Mouse (Mus musculus) megakaryocyte progenitor cell, adult 5-6 weeks (primary cell): ENCODE data around the gene Dydc2. TPM values are rescaled to one million over a fixed set of nuclear protein-coding genes. Genes with fewer than 3 reads are reported as not detected.

ENCODE experiments used
- ATAC-seq: replicated peaks from 2 replicates; pipeline ENCODE4 v1.8.0; 2016; ENCODE audit warnings: mild to moderate bottlenecking, moderate TSS enrichment, inconsistent platforms; ENCODE audit not compliant: poor library complexity
- total RNA-seq, 2 experiments: library from RNA; stranded (forward) in 1 of 2; stranded (reverse) in 1 of 2; fragments of 157-497, 149-512 nt in 1 of 2; fragments of 200-1000 nt in 1 of 2; gene quantifications; 2 replicates each; pipeline versions ENCODE4 v1.2.3 to v1.2.4; 2015 to 2017

Gene Dydc2
- total RNA-seq, 2 experiments from 2014 or later: not detected

DNA sequence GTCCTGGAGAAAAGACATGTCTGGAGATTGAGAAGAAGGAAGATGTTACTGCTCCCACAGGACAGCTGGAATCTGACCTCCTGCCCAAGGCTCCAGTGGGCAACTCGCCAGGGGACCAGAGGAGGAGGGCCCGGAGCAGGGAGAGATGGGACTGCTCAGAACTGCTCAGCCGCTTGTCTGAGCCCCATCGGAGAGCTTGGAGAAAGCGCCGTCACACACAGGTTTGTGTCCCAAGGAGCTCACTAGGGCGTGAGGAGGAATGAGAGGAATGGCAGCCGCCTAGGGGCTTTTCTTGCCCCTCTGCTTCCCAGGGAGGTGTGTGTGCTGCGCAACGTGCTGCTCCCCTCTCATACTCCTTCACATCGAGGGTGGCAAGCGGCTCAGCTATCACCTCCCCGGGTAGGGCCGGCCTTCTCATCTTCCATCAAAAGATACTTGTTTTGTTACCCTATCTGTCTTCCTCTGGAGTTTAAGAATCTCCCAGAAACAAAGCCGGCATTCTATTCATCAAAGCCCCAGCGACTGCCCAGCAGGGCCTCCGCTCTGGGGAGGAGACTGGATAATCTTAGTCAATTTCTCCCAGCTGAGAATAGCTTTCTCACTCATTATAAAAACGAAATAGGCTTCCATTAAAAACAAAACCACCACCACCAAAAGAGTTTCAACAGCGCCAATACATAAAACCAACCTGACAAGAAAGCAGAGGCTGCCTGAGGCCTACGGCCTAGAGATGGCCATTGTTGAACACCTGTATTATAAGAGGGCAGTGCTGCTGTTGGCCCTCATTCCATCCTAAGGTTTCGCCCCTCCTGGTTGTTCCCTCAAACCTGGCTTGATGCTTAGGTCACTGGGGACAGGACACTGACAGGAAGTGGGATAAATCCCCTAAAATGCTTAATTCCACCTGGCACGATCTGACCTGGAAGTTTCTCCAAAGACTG, 64.5 kb downstream of the Dydc2 start:
- no peak for ATAC-seq

DNA sequence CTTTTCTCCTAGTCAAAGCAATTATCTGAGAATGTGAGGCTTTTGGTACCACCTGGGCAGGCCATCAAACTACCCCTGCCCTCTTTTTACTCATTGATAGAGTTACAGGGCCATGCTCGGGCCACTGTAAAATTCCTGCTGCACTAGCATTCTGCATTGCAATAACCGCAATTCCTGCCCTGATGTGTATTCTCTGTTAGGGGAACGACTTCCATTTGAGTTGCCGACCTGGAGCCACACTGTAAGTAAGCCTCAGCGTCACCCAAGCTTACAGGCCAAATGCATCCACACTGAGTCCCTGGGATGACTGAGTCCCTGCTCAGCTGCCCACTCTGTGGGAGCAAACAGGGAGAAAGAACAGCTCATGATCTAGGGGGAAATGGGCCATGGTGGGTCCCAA, 67.4 kb downstream of the Dydc2 start:
- ATAC-seq: no peak

DNA sequence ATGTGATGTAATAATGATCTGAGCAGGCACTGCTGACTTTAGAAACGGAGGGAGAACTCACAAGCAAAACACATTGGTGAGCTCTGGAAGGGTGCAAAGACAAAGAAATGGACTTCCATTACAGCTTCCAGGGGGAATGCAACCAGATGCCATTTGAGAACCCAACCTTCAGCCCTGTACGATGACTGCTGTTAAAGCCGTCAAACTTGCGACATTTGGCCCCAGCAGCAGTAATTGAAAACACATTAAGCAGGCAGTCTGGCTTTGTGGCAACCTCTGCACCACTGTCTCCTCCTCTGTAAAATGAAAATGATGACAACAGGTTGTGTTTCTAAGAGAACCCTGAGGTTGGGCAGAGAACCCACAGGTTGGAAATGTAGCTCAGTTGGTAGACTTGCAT, 68.2 kb downstream of the Dydc2 start:
- no peak for ATAC-seq

DNA sequence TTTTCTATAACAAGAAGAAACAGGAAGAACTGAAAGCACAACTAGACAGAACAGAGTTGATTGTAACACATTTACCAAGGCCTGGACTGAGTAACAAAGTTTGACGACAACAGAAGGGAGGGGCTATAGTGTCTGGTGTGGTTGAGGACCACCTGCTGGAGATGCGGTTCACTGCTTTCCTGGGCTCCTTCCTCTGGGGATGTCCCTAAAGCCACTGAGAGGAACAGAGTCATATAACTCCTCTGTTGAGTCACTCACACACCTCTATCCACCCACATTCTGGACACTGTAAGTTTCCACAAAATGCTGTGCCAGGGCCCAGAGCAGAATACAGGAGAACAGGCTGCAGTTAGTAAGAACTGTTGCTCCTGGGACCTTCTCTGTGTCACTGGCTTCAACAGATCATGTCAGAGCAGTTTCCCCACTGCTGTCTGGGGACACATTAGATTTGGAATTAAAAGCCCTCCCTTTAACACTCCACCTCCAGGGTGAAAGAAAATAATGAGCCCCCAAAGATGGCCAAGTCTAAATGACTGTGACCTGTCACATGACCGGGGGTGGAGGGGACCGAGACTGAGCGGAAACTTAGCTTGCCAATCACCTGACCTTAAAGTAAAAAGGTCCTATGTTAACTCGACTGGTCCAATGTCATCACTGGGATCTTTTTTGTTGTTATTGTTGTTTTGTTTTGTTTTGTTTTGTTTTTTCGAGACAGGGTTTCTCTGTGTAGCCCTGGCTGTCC, 68.9 kb downstream of the Dydc2 start:
- peak; percentile 66 for ATAC-seq

Other genes starting within 250 kb of the Dydc2 start
- 0.17 TPM in 1 of 2 replicates, not detected in the other for gene Sh2d4b, start 175.9 kb downstream of the Dydc2 start, total RNA-seq (2015)
- not detected in 2 replicates for gene Sh2d4b, start 175.9 kb downstream of the Dydc2 start, total RNA-seq (2017)
- 30.7 and 36.6 TPM in 2 replicates for gene Tspan14, start 102.4 kb downstream of the Dydc2 start, total RNA-seq (2015)
- gene Tspan14, start 102.4 kb downstream of the Dydc2 start, total RNA-seq (2017): 35.6 and 42.0 TPM in 2 replicates
- 10.8 and 20.4 TPM in 2 replicates for gene Fam213a, start 55.4 kb downstream of the Dydc2 start, total RNA-seq (2015)
- gene Fam213a, start 55.4 kb downstream of the Dydc2 start, total RNA-seq (2017): 8.7 and 15.3 TPM in 2 replicates
- not detected in 2 replicates for gene Dydc1, start 3.7 kb upstream of the Dydc2 start, total RNA-seq (2015)
- gene Dydc1, start 3.7 kb upstream of the Dydc2 start, total RNA-seq (2017): not detected in 2 replicates
- gene Mat1a, start 35.8 kb upstream of the Dydc2 start, total RNA-seq (2015): not detected in 2 replicates
- not detected in 2 replicates for gene Mat1a, start 35.8 kb upstream of the Dydc2 start, total RNA-seq (2017)
- gene Sftpa1, start 62.6 kb upstream of the Dydc2 start, total RNA-seq (2015): not detected in 2 replicates
- gene Sftpa1, start 62.6 kb upstream of the Dydc2 start, total RNA-seq (2017): not detected in 2 replicates
- not detected in 2 replicates for gene Mbl1, start 82.2 kb upstream of the Dydc2 start, total RNA-seq (2015)
- not detected in 2 replicates for gene Mbl1, start 82.2 kb upstream of the Dydc2 start, total RNA-seq (2017)
- gene Sftpd, start 115.9 kb upstream of the Dydc2 start, total RNA-seq (2015): not detected in 2 replicates
- not detected in 2 replicates for gene Sftpd, start 115.9 kb upstream of the Dydc2 start, total RNA-seq (2017)
- not detected in 2 replicates for gene Gm2832, start 209.6 kb upstream of the Dydc2 start, total RNA-seq (2015)
- not detected in 2 replicates for gene Gm2832, start 209.6 kb upstream of the Dydc2 start, total RNA-seq (2017)